Mouse (Mus musculus) forebrain, embryonic 14.5 days (tissue): Measurements from ENCODE around the gene Ifi203. TPM values are rescaled to one million over a fixed set of nuclear protein-coding genes. Genes with fewer than 3 reads are reported as not detected.
"Not testable (repeated sequence)": the region's sequence is repeated elsewhere in the genome, so short reads cannot be mapped to it uniquely, and the experiment has no call there.

Source experiments
- ATAC-seq: fragments of 200-750 bp; cut with Nextera tagmentation; 2 replicates; pipeline ENCODE4 v1.8.0; 2017; ENCODE audit warnings: mild to moderate bottlenecking, moderate library complexity
- DNase-seq: peaks from one replicate; pipeline ENCODE4 v3.0.0-alpha.2; 2015; ENCODE audit warnings: low spot score
- H3K27ac ChIP-seq: fragments of 300-500 bp; sonication (generic); 2 replicates; pipeline ENCODE4 v1.5.1; 2014; ENCODE audit warnings: low read depth, mild to moderate bottlenecking, control low read depth, low read length, moderate library complexity
- H3K27me3 ChIP-seq: fragments of 300-500 bp; sonication (generic); replicated peaks from 2 replicates; pipeline ENCODE4 v1.6.1; 2014; ENCODE audit warnings: low read length, control low read depth, mixed read lengths; ENCODE audit not compliant: control insufficient read depth, insufficient read depth
- H3K36me3 ChIP-seq: fragments of 300-500 bp; sonication (generic); 2 replicates; pipeline ENCODE4 v1.6.1; 2014; ENCODE audit warnings: low read length, control low read depth; ENCODE audit not compliant: control insufficient read depth, insufficient read depth
- H3K4me1 ChIP-seq: fragments of 300-500 bp; sonication (generic); 2 replicates; pipeline ENCODE4 v1.6.1; 2014; ENCODE audit warnings: antibody characterized with exemption, low read length, control low read depth; ENCODE audit not compliant: control insufficient read depth, insufficient read depth
- H3K4me2 ChIP-seq: fragments of 300-500 bp; sonication (generic); 2 replicates; pipeline ENCODE4 v1.6.1; 2014; ENCODE audit warnings: mild to moderate bottlenecking, control low read depth, low read length
- H3K4me3 ChIP-seq: fragments of 300-500 bp; sonication (generic); 2 replicates; pipeline ENCODE4 v1.5.1; 2014; ENCODE audit warnings: low read depth, low read length, control low read depth
- H3K9ac ChIP-seq: fragments of 300-500 bp; sonication (generic); 2 replicates; pipeline ENCODE4 v1.6.1; 2014; ENCODE audit warnings: mild to moderate bottlenecking, low read length, control low read depth, moderate library complexity
- H3K9me3 ChIP-seq: fragments of 300-500 bp; sonication (generic); replicated peaks from 2 replicates; pipeline ENCODE4 v1.6.1; 2016; ENCODE audit warnings: low read length, control low read depth, mixed read lengths; ENCODE audit not compliant: control insufficient read depth
- WGBS: fragments of 180-500 bp; shearing (Covaris S2); extraction: QIAGEN DNeasy Blood & Tissue Kit; methylation state at CpG from one replicate; pipeline ENCODE4 v1.1.7; 2014; 5-methylcytosine and 5-hydroxymethylcytosine counted together
- polyA plus RNA-seq: library from polyadenylated mRNA; unstranded; fragments of >200 nt; fragmentation: Nextera tagmentation; extraction: Ambion mirVana; gene quantifications from 2 replicates; pipeline ENCODE4 v1.2.1, GENCODE M21; 2014

Ifi203 gene
- polyA plus RNA-seq = 1.1 and 1.6 TPM in 2 replicates

DNA sequence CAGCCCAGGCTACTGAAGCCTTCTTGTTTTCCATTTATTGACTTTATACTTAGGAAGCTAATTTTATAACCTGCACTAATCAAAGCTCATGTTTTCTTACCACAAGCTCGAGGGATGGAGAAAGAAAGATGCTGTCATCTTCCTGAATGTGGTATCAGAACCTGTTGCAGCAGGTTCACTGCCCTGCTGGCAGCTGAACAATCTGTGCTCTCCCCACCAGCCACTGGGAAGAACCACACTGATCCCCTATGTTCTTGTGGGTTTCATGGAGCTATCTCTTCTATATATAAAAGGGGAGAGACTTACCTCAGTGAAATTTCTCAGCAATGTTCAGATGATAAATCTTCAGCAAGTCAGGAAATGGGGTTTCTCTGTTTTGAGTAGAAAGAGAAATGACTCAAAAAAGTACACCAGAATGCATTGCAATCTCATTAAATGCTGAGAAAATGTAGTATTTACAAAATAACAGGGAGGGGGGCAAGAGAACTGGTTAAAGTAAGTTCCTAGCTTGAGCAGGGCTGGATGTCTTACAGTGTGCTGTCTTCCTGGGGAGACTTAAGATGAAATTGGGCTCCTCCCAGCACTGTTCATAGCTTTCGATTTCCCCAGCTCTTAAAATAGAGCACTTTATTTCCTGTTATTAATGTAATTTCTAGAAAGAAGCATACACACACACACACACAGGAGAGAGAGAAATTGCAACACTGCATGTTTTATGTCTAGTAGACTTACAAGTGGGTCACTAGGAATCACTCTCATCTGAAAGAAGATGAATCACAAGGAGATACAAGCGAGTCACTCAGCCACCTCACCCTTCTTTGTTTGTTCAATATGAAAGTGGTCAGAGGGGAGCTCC lies at the start of gene Ifi203, which contains the start of gene Mndal:
Gene Ifi203 (minus strand): TSS at position 749 of the 856 bp plus-strand sequence.
Gene Mndal (minus strand): TSS at position 568 of the 856 bp plus-strand sequence.
- 89% methylated on average over 3 of the region's 3 CpGs for WGBS
- not testable (repeated sequence) for ATAC-seq, H3K27me3 ChIP-seq, H3K4me3 ChIP-seq, H3K9ac ChIP-seq, DNase-seq, H3K4me2 ChIP-seq, H3K9me3 ChIP-seq, H3K36me3 ChIP-seq, H3K27ac ChIP-seq, H3K4me1 ChIP-seq

DNA sequence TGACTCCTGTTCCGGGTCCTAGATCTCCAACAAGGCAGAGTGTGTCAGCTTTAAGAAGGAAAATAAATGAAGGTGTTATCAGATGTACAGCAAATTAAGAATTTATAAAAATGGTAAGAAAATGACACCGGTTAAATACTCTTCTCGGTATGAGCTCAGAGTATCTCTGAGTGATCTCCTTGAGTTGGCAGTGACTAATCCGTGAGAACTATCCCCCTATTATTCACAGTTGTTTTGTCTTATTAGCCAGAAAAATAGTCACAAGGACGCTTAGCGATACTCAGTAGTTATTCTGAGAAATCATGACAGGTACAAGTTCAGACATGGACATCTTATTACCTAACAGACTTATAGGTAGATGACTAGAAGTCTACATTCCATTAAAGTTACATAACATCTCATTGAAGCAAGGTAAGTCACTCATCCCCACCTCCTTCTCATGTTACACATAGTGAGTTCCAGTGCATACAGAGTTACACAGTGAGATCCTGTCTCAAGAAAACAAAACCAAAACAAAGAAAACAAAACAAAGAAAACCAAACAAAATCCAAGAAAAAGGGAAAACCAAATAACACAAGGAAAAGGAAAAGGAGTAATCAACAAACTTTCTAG lies 40.3 kb upstream of the Ifi203 start, which contains the start of gene Ifi202b:
Gene Ifi202b (minus strand): TSS at position 51 of the 612 bp plus-strand sequence.
- not testable (repeated sequence) for DNase-seq, H3K27me3 ChIP-seq, H3K27ac ChIP-seq, H3K9ac ChIP-seq, H3K4me1 ChIP-seq, H3K4me3 ChIP-seq, H3K9me3 ChIP-seq, H3K36me3 ChIP-seq, H3K4me2 ChIP-seq, ATAC-seq
- 88% methylated on average over 6 of the region's 6 CpGs for WGBS

DNA sequence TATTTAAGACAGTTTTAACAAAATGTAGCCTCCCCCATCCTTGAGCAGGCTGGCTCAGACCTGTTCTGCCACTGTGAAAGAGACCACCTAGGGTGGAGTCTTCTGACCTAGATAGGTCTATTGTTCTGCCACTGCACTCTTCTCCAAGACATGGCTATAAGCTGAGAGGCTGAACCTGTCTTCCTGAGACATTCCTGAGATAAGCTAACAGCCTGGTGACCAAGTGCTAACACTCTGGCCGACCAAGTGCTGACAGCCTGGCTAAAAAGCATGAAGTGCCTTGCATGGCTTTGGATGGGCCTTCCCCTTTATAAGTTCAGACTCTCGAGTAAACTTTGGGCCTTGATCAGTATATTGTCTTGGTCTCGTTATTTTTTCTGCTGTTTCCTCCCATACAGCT lies 38.6 kb upstream of the Ifi203 start:
- ATAC-seq, DNase-seq, H3K4me2 ChIP-seq, H3K4me1 ChIP-seq, H3K36me3 ChIP-seq, H3K27me3 ChIP-seq, H3K9me3 ChIP-seq, H3K27ac ChIP-seq, H3K9ac ChIP-seq, H3K4me3 ChIP-seq: not testable (repeated sequence)
- 57% methylated on average over 3 of the region's 3 CpGs for WGBS

DNA sequence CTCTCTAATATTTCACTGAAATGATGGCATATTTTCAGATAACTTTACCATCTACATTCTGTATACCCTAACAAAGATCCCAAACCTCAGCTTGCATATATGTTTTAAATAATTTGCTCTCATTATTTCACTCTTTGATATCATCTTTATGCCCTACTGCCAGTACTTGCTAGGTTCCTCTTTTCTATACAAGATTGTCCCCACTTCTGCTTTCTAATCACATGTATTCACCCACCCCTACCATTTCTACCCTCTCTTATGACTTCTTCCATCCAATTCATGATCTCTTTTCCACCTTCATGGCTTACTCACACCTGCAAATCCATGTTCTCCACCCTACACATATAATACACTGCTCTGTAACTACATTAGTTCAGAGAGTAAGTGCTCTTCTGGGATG lies 35.1 kb upstream of the Ifi203 start:
- DNase-seq (no peak), ATAC-seq (no peak)
- Histone ChIP-seq H3K27me3 (no peaks in the 10 kb centered on the region), H3K9me3 (no peaks in the 10 kb centered on the region), H3K9ac (no peak overlapping the region), H3K36me3 (no peaks in the 10 kb centered on the region), H3K4me2 (no peak overlapping the region), H3K4me3 (no peak overlapping the region), H3K27ac (no peak overlapping the region), H3K4me1 (no peaks in the 10 kb centered on the region)

DNA sequence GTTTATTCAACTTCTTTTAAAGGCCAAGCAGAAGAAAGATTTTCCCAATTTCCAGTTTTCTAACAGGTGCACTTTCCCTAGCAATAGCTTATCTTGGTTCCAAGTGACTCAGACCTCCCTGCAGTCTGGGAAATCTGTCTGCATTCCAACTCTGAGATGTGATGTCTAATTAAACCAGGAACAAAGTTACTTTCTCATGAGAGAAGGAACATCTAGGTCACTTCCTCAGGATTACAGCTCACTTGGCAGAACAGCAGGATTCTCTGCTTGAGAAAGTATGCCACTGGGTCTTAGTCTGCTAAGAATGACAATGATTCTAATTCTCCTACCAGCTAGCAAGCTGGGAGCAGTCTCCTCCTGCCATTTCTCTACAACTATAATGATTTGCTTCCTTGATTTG lies 30.6 kb upstream of the Ifi203 start:
- Histone ChIP-seq H3K4me3 (no peak overlapping the region), H3K9ac (no peak overlapping the region), H3K27ac (no peak overlapping the region), H3K36me3 (no peaks in the 10 kb centered on the region), H3K4me1 (no peaks in the 10 kb centered on the region), H3K4me2 (no peak overlapping the region), H3K27me3 (no peaks in the 10 kb centered on the region), H3K9me3 (no peaks in the 10 kb centered on the region)
- ATAC-seq (no peak), DNase-seq (no peak)

- DNase-seq, ATAC-seq, H3K9ac ChIP-seq, H3K27me3 ChIP-seq, H3K4me3 ChIP-seq, H3K9me3 ChIP-seq, H3K27ac ChIP-seq, H3K4me2 ChIP-seq, H3K36me3 ChIP-seq, H3K4me1 ChIP-seq: not testable (repeated sequence)
- 85% methylated on average over 1 of the region's 1 CpGs for WGBS
Measured at GRCm38 (mm10) chr1:173961491-173961890, 19.0 kb upstream of the Ifi203 start.

- ATAC-seq, H3K9ac ChIP-seq, H3K4me3 ChIP-seq, H3K27me3 ChIP-seq, DNase-seq, H3K9me3 ChIP-seq, H3K27ac ChIP-seq, H3K36me3 ChIP-seq, H3K4me1 ChIP-seq, H3K4me2 ChIP-seq: not testable (repeated sequence)
- WGBS = 58% methylated on average over 3 of the region's 3 CpGs
Measured at GRCm38 (mm10) chr1:173959998-173960397, 17.5 kb upstream of the Ifi203 start.

- not testable (repeated sequence) for DNase-seq, H3K36me3 ChIP-seq
- WGBS = 82% methylated on average over 3 of the region's 3 CpGs
Measured at GRCm38 (mm10) chr1:173955839-173956527, 13.5 kb upstream of the Ifi203 start.

More at GRCm38 (mm10) chr1:173955839-173956527, 13.5 kb upstream of the Ifi203 start:
- not testable (repeated sequence) for ATAC-seq, H3K27ac ChIP-seq, H3K4me3 ChIP-seq, H3K9me3 ChIP-seq, H3K4me1 ChIP-seq, H3K9ac ChIP-seq, H3K27me3 ChIP-seq, H3K4me2 ChIP-seq
